Mouse (Mus musculus): ENCODE results near the gene Hspa1b.

DNA sequence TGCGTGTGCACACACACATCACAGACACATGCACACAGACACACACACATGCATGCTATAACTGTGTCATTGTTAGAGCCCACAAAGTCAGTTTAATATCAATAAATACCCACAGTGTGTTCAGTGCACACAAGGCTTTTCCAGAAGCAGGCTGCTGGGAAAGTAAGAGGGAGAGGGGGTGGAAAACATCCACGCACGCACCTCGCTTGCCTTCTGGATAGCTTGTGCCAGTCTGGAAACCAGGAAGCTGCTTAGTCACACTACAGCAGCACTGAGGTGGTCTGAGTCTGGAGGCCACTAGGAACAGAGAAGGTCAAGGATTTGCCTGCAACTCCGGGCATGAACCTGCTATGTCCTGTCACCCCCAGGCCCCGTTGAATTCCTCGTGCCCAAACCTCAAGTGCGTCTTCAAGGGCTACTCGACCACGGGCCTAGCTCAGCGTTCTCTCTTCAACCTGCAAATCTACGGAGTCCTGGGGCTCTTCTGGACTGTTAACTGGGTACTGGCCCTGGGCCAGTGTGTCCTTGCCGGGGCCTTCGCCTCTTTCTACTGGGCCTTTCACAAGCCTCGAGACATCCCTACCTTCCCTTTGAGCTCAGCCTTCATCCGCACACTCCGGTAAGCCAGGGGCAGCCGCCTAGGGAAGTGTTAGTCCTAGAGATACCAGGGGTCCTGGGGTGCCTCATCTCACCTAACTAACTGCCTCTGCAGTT lies 31.6 kb downstream of the Hspa1b start:
- TF ChIP-seq POLR2A (IDR thresholded peaks at IDR 0.05; ENCODE audit: low read depth, low read length) = no peak
- TF ChIP-seq CTCF (IDR thresholded peaks at IDR 0.05; ENCODE audit: extremely low read depth, insufficient read depth, insufficient read length, insufficient replicate concordance) = no peak
